Mouse (Mus musculus): Measurements from ENCODE around the gene Cdc20b. TPM values are rescaled to one million over a fixed set of nuclear protein-coding genes. Genes with fewer than 3 reads are reported as not detected.

Cdc20b gene
- polyA plus RNA-seq (2014; fragmentation: Nextera tagmentation; extraction: Ambion mirVana), result 0.12 TPM in 1 of 2 replicates, not detected in the other

DNA sequence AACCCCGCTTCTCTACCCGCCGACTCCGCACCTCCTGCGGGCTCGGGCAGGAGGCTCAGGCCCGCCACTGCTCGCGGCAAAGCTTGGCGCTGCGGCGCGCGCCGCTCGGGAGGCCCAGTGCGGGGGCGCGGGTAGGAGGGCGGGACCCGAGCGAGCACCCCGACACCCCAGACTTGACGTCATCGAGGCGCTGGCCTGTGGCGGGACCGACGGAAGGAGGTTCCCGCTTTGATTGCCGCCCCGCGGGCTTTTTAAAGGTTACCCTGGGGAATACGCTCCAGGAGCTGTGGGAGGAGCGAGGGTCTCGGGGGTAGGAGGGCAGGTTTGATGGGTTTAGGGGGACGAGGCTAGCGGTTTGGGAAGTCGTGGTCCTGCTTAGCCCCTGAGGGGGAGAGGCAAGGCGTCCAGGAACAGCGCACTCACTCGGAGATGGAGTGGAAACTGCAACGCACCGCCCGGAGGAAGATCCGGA lies at the start of gene Cdc20b:
TSS of gene Cdc20b (plus strand) at position 162 of the 472 bp plus-strand sequence.
- Histone ChIP-seq H3K9me3 (ENCODE audit: control insufficient read depth, low read length) (no peaks in the 10 kb centered on the region), H3K4me1 (ENCODE audit: control insufficient read depth in 2 of 2, insufficient read depth in 2 of 2, low read length in 2 of 2) (peaks cover 4 to 6% of the 10 kb centered on the region in 2 experiments; a peak in 2 of 4 replicates), H3K27me3 (ENCODE audit: control insufficient read depth, insufficient read depth, low read length) (peaks cover 46% of the 10 kb centered on the region), H3K36me3 (ENCODE audit: control insufficient read depth, insufficient read depth, low read length) (no peaks in the 10 kb centered on the region), H3K4me2 (ENCODE audit: low read length) (peak within 1 kb of the TSS; percentile 74), H3K9ac (ENCODE audit: low read length) (peak within 1 kb of the TSS; percentile 28; the same call in 1 of the 2 replicates), H3K27ac (replicated peaks in 1 of 2; ENCODE audit: control insufficient read depth in 1 of 2, insufficient read depth in 1 of 2, low read depth in 2 of 2, low read length in 2 of 2) (no peak within 1 kb of the TSS), H3K4me3 (ENCODE audit: control insufficient read depth in 1 of 2, insufficient read depth in 1 of 2, low read depth in 1 of 2, low read length in 2 of 2) (peak within 1 kb of the TSS; percentile 43 to 55)
- under 1% methylated on average over 46 of the region's 46 CpGs for WGBS
- no peak for ATAC-seq (ENCODE audit: insufficient number of reproducible peaks, insufficient read depth, low FRiP score, low read depth)

- peaks cover 4 to 24% of the 10 kb centered on the region in 2 experiments; a peak in 3 of 4 replicates for H3K4me1 ChIP-seq (ENCODE audit: control insufficient read depth in 2 of 2, insufficient read depth in 2 of 2, low read length in 2 of 2)
- H3K4me3 ChIP-seq (ENCODE audit: control insufficient read depth in 1 of 2, insufficient read depth in 1 of 2, low read depth in 1 of 2, low read length in 2 of 2), result no peak overlapping the region
- no peaks in the 10 kb centered on the region for H3K9me3 ChIP-seq (ENCODE audit: control insufficient read depth, low read length)
- no peak overlapping the region for H3K4me2 ChIP-seq (ENCODE audit: low read length)
- H3K36me3 ChIP-seq (ENCODE audit: control insufficient read depth, insufficient read depth, low read length), result no peaks in the 10 kb centered on the region
- H3K27ac ChIP-seq (replicated peaks in 1 of 2; ENCODE audit: control insufficient read depth in 1 of 2, insufficient read depth in 1 of 2, low read depth in 2 of 2, low read length in 2 of 2), result no peak overlapping the region
- no peak for ATAC-seq (ENCODE audit: insufficient number of reproducible peaks, insufficient read depth, low FRiP score, low read depth)
- H3K9ac ChIP-seq (ENCODE audit: low read length), result no peak overlapping the region
- peaks cover 56% of the 10 kb centered on the region for H3K27me3 ChIP-seq (ENCODE audit: control insufficient read depth, insufficient read depth, low read length)
- 12% methylated on average over 18 of the region's 18 CpGs for WGBS
Measured at GRCm38 (mm10) chr13:112985605-112986450, 49.1 kb upstream of the Cdc20b start.

GRCm38 (mm10) chr13:112986451-112986950 lies 48.4 kb upstream of the Cdc20b start:
- H3K9ac ChIP-seq (ENCODE audit: low read length), result no peak overlapping the region
- H3K4me2 ChIP-seq (ENCODE audit: low read length), result peak overlapping the region; percentile 98
- no peaks in the 10 kb centered on the region for H3K9me3 ChIP-seq (ENCODE audit: control insufficient read depth, low read length)
- H3K27ac ChIP-seq (replicated peaks in 1 of 2; ENCODE audit: control insufficient read depth in 1 of 2, insufficient read depth in 1 of 2, low read depth in 2 of 2, low read length in 2 of 2), result no peak overlapping the region
- peaks cover 62% of the 10 kb centered on the region for H3K27me3 ChIP-seq (ENCODE audit: control insufficient read depth, insufficient read depth, low read length)
- ATAC-seq (ENCODE audit: insufficient number of reproducible peaks, insufficient read depth, low FRiP score, low read depth), result no peak
- H3K4me1 ChIP-seq (ENCODE audit: control insufficient read depth in 2 of 2, insufficient read depth in 2 of 2, low read length in 2 of 2), result peaks cover 4 to 24% of the 10 kb centered on the region in 2 experiments; a peak in 3 of 4 replicates
- no peaks in the 10 kb centered on the region for H3K36me3 ChIP-seq (ENCODE audit: control insufficient read depth, insufficient read depth, low read length)
- peak overlapping the region in 1 of 2 experiments; percentile 51; a peak in 2 of 4 replicates for H3K4me3 ChIP-seq (ENCODE audit: control insufficient read depth in 1 of 2, insufficient read depth in 1 of 2, low read depth in 1 of 2, low read length in 2 of 2)
- 1% methylated on average over 17 of the region's 17 CpGs for WGBS

DNA sequence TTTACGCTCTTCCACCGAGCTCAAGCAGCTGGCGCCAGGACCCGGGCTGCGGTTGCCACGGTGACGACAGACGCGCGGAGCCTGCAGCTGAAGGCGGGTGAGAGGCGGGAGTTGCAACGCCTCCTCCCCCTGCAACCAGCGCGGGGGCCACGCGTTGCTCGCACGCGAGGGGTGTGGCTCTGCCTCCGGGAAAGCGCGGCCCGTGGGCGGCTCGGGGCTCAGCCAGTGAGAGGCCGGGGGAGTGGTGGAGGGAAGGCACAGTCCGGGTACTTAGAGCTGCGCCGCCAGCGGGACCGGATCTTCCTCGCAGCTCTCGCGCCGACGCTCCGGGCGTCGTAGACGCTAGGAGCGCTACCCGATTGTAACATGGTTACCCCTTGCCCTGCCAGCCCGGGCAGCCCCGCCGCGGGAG lies 47.4 kb upstream of the Cdc20b start, which contains the start of gene Ccno:
TSS of gene Ccno (plus strand) at position 271 of the 412 bp plus-strand sequence.
- Histone ChIP-seq H3K36me3 (ENCODE audit: control insufficient read depth, insufficient read depth, low read length) (no peaks in the 10 kb centered on the region), H3K4me3 (ENCODE audit: control insufficient read depth in 1 of 2, insufficient read depth in 1 of 2, low read depth in 1 of 2, low read length in 2 of 2) (peak within 1 kb of the TSS; percentile 51), H3K9ac (ENCODE audit: low read length) (peak within 1 kb of the TSS; percentile 60), H3K9me3 (ENCODE audit: control insufficient read depth, low read length) (no peaks in the 10 kb centered on the region), H3K4me2 (ENCODE audit: low read length) (peak within 1 kb of the TSS; percentile 98), H3K27me3 (ENCODE audit: control insufficient read depth, insufficient read depth, low read length) (peaks cover 68% of the 10 kb centered on the region), H3K27ac (replicated peaks in 1 of 2; ENCODE audit: control insufficient read depth in 1 of 2, insufficient read depth in 1 of 2, low read depth in 2 of 2, low read length in 2 of 2) (no peak within 1 kb of the TSS), H3K4me1 (ENCODE audit: control insufficient read depth in 2 of 2, insufficient read depth in 2 of 2, low read length in 2 of 2) (peaks cover 4 to 24% of the 10 kb centered on the region in 2 experiments; a peak in 3 of 4 replicates)
- ATAC-seq (ENCODE audit: insufficient number of reproducible peaks, insufficient read depth, low FRiP score, low read depth), result peak; percentile 95
- under 1% methylated on average over 47 of the region's 47 CpGs for WGBS

DNA sequence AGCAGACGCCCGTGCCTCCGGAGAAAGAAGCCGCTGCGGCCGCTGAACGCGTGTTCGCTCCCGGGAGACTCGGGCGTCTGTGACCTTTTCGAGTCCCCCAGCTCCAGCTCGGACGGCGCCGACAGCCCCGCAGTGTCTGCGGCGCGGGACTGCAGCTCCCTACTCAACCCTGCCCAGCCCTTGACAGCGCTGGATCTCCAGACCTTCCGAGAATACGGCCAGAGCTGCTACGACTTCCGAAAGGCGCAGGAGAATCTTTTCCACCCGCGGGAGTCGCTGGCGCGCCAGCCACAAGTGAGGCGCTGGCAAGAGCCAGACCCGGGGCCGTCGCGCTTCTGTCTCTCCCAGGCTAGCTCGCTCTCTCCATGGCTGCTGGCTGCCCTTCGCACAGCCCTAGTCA lies 46.9 kb upstream of the Cdc20b start:
- H3K27me3 ChIP-seq (ENCODE audit: control insufficient read depth, insufficient read depth, low read length), result peaks cover 71% of the 10 kb centered on the region
- peaks cover 4 to 24% of the 10 kb centered on the region in 2 experiments; a peak in 3 of 4 replicates for H3K4me1 ChIP-seq (ENCODE audit: control insufficient read depth in 2 of 2, insufficient read depth in 2 of 2, low read length in 2 of 2)
- no peaks in the 10 kb centered on the region for H3K9me3 ChIP-seq (ENCODE audit: control insufficient read depth, low read length)
- peak overlapping the region; percentile 51 for H3K4me3 ChIP-seq (ENCODE audit: control insufficient read depth in 1 of 2, insufficient read depth in 1 of 2, low read depth in 1 of 2, low read length in 2 of 2)
- peak overlapping the region; percentile 98 for H3K4me2 ChIP-seq (ENCODE audit: low read length)
- H3K36me3 ChIP-seq (ENCODE audit: control insufficient read depth, insufficient read depth, low read length), result no peaks in the 10 kb centered on the region
- 0 out of 2 replicates have a peak, but pooled peaks have one; percentile 14 for ATAC-seq (ENCODE audit: insufficient number of reproducible peaks, insufficient read depth, low FRiP score, low read depth)
- no peak overlapping the region for H3K27ac ChIP-seq (replicated peaks in 1 of 2; ENCODE audit: control insufficient read depth in 1 of 2, insufficient read depth in 1 of 2, low read depth in 2 of 2, low read length in 2 of 2)
- H3K9ac ChIP-seq (ENCODE audit: low read length), result peak overlapping the region; percentile 60
- under 1% methylated on average over 39 of the region's 39 CpGs for WGBS

GRCm38 (mm10) chr13:112988866-112989265 lies 46.0 kb upstream of the Cdc20b start:
- peaks cover 80% of the 10 kb centered on the region for H3K27me3 ChIP-seq (ENCODE audit: control insufficient read depth, insufficient read depth, low read length)
- ATAC-seq (ENCODE audit: insufficient number of reproducible peaks, insufficient read depth, low FRiP score, low read depth), result no peak
- WGBS, result 2% methylated on average over 19 of the region's 19 CpGs
- H3K9me3 ChIP-seq (ENCODE audit: control insufficient read depth, low read length), result no peaks in the 10 kb centered on the region
- no peak overlapping the region for H3K9ac ChIP-seq (ENCODE audit: low read length)
- H3K4me2 ChIP-seq (ENCODE audit: low read length), result peak overlapping the region; percentile 98
- H3K4me1 ChIP-seq (ENCODE audit: control insufficient read depth in 2 of 2, insufficient read depth in 2 of 2, low read length in 2 of 2), result peaks cover 4 to 28% of the 10 kb centered on the region in 2 experiments; a peak in 3 of 4 replicates
- H3K36me3 ChIP-seq (ENCODE audit: control insufficient read depth, insufficient read depth, low read length), result no peaks in the 10 kb centered on the region
- H3K27ac ChIP-seq (replicated peaks in 1 of 2; ENCODE audit: control insufficient read depth in 1 of 2, insufficient read depth in 1 of 2, low read depth in 2 of 2, low read length in 2 of 2), result no peak overlapping the region
- peak overlapping the region; percentile 15 to 51; a peak in 3 of 4 replicates for H3K4me3 ChIP-seq (ENCODE audit: control insufficient read depth in 1 of 2, insufficient read depth in 1 of 2, low read depth in 1 of 2, low read length in 2 of 2)

GRCm38 (mm10) chr13:112989541-112989940 lies 45.4 kb upstream of the Cdc20b start:
- Histone ChIP-seq H3K4me3 (ENCODE audit: control insufficient read depth in 1 of 2, insufficient read depth in 1 of 2, low read depth in 1 of 2, low read length in 2 of 2) (peak overlapping the region; percentile 2 to 20; a peak in 2 of 4 replicates), H3K9ac (ENCODE audit: low read length) (no peak overlapping the region), H3K4me2 (ENCODE audit: low read length) (peak overlapping the region; percentile 98), H3K36me3 (ENCODE audit: control insufficient read depth, insufficient read depth, low read length) (no peaks in the 10 kb centered on the region), H3K27ac (replicated peaks in 1 of 2; ENCODE audit: control insufficient read depth in 1 of 2, insufficient read depth in 1 of 2, low read depth in 2 of 2, low read length in 2 of 2) (no peak overlapping the region), H3K4me1 (ENCODE audit: control insufficient read depth in 2 of 2, insufficient read depth in 2 of 2, low read length in 2 of 2) (peaks cover 6 to 33% of the 10 kb centered on the region in 2 experiments; a peak in 3 of 4 replicates), H3K27me3 (ENCODE audit: control insufficient read depth, insufficient read depth, low read length) (peaks cover 81% of the 10 kb centered on the region), H3K9me3 (ENCODE audit: control insufficient read depth, low read length) (no peaks in the 10 kb centered on the region)
- ATAC-seq (ENCODE audit: insufficient number of reproducible peaks, insufficient read depth, low FRiP score, low read depth), result no peak
- WGBS, result 1% methylated on average over 23 of the region's 23 CpGs

Data from heart, embryonic 14.5 days (tissue).